Mouse (Mus musculus) liver, embryonic 14.5 days (tissue): ENCODE measurements at regions not wholly inside any gene's neighbourhood (a gene's known extent, or its start where the extent isn't known, plus 50 kb on each side); places are given as distances from the start of the nearest gene placed in this dataset.

Source experiments
- ATAC-seq: fragments of 200-750 bp; cut with Nextera tagmentation; 2 replicates; pipeline ENCODE4 v1.8.0; 2017; ENCODE audit warnings: moderate number of reproducible peaks, mild to moderate bottlenecking, moderate library complexity; ENCODE audit not compliant: insufficient read depth
- DNase-seq, 3 experiments: peaks; one replicate each; pipeline ENCODE4 v3.0.0-alpha.2; 2012 to 2013; ENCODE audit warnings: low read depth in 3 of 3, low spot score in 3 of 3
- H3K27ac ChIP-seq: fragments of 300-500 bp; sonication (generic); 2 replicates; pipeline ENCODE4 v1.5.1; 2014; ENCODE audit warnings: moderate library complexity, mild to moderate bottlenecking, control low read depth, inconsistent platforms
- H3K27me3 ChIP-seq: fragments of 300-500 bp; sonication (generic); 2 replicates; pipeline ENCODE4 v1.6.1; 2014; ENCODE audit warnings: mild to moderate bottlenecking, low read length, moderate library complexity; ENCODE audit not compliant: control insufficient read depth, insufficient read depth
- H3K36me3 ChIP-seq: fragments of 300-500 bp; sonication (generic); replicated peaks from 2 replicates; pipeline ENCODE4 v1.6.1; 2014; ENCODE audit warnings: low read depth; ENCODE audit not compliant: control insufficient read depth, insufficient read depth
- H3K4me1 ChIP-seq, 2 experiments: fragments of 200-500 bp in 1 of 2; fragments of 300-500 bp in 1 of 2; sonication (generic) in 1 of 2; replicated peaks; 2 replicates each; pipeline ENCODE4 v1.6.1; 2012 to 2014; ENCODE audit warnings: antibody characterized with exemption in 1 of 2, inconsistent platforms in 1 of 2, low read length in 1 of 2; ENCODE audit not compliant: control insufficient read depth in 2 of 2, insufficient read depth in 2 of 2
- H3K4me2 ChIP-seq: fragments of 300-500 bp; sonication (generic); 2 replicates; pipeline ENCODE4 v1.6.1; 2014; ENCODE audit warnings: low read depth, mild to moderate bottlenecking, control low read depth, moderate library complexity
- H3K4me3 ChIP-seq, 2 experiments: fragments of 200-500 bp in 1 of 2; fragments of 300-500 bp in 1 of 2; sonication (generic) in 1 of 2; 2 replicates each; pipeline ENCODE4 v1.5.1; 2012 to 2014; ENCODE audit warnings: low read depth in 2 of 2, low read length in 2 of 2, mild to moderate bottlenecking in 2 of 2, control low read depth in 1 of 2, inconsistent platforms in 1 of 2, moderate library complexity in 1 of 2; ENCODE audit not compliant: insufficient read depth in 1 of 2
- H3K9ac ChIP-seq: fragments of 300-500 bp; sonication (generic); replicated peaks from 2 replicates; pipeline ENCODE4 v1.6.1; 2014; ENCODE audit warnings: mild to moderate bottlenecking, control low read depth, moderate library complexity
- H3K9me3 ChIP-seq: fragments of 300-500 bp; sonication (generic); 2 replicates; pipeline ENCODE4 v1.6.1; 2016; ENCODE audit warnings: low read length, mixed read lengths; ENCODE audit not compliant: control insufficient read depth
- CTCF ChIP-seq: IDR thresholded peaks from 2 replicates; pipeline ENCODE4 v1.5.1; 2016; ENCODE audit warnings: antibody characterized with exemption, low read depth, control low read depth
- EP300 ChIP-seq: IDR thresholded peaks from 2 replicates; pipeline ENCODE4 v1.6.1; 2016; ENCODE audit warnings: antibody characterized with exemption, low read depth
- WGBS: fragments of 180-500 bp; shearing (Covaris S2); extraction: QIAGEN DNeasy Blood & Tissue Kit; methylation state at CpG from one replicate; pipeline ENCODE4 v1.1.7; 2014; ENCODE audit not compliant: insufficient replicate concordance; 5-methylcytosine and 5-hydroxymethylcytosine counted together

DNA sequence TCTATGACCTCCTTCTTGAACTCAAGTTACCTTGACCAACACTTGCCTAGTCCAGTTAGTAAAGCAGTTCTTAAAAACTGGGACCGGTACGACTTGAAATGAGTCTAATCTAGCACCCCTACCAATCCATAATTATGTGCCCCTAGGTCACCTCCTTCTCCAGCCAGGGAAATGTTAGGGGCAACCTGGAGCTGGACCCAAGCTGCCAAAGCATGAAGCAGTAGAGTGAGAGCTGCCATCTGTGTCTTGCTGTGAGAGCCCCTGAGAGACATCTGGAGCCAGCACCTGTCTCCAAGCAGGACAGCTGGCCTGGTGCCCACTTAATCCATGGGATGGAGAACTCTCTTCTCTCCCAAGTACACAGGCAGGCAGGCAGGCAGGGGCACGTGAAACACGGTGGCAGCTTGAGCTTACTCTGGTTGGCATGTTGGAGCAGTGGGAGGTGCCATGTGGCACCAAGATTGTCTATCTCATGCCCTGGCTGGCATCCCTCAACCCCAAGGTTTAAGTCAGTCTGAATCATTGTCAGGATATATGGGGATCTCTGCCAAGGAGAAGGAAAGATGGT lies 1473.8 kb upstream of the Gm6569 start:
- ATAC-seq: no peak
- DNase-seq: no peak
- 68% methylated on average over 4 of the region's 4 CpGs for WGBS

DNA sequence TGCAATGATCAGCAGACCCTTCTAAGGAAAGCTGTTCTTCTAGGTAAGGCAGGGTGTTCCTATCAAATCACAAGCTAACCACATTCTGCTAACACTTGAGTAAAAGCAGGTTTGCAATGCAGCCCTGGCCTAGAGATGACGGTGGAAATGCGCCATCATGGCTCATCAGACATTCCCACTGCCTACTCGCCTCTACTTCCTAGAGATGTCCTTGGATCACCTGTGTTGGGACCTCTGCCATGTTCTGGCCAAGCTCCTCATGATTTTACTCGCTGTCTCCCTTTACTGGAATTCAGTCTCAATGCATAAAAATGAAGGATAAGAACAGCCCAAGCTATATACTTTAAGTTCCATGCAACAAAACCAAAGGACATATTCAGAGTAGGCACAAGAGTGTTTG lies 1461.3 kb upstream of the Gm6569 start:
- Histone ChIP-seq H3K9me3 (no peaks in the 10 kb centered on the region), H3K4me3 (no peak overlapping the region), H3K4me1 (no peaks in the 10 kb centered on the region), H3K4me2 (no peak overlapping the region), H3K27me3 (no peaks in the 10 kb centered on the region), H3K9ac (no peak overlapping the region), H3K36me3 (no peaks in the 10 kb centered on the region), H3K27ac (no peak overlapping the region)
- WGBS: 59% methylated on average over 4 of the region's 4 CpGs
- DNase-seq (no peak), ATAC-seq (no peak)
- TF ChIP-seq CTCF (no peak), EP300 (no peak)

More for the DNA sequence above, 1473.8 kb upstream of the Gm6569 start:
- Histone ChIP-seq H3K4me2 (no peak overlapping the region), H3K9me3 (no peaks in the 10 kb centered on the region), H3K9ac (no peak overlapping the region), H3K36me3 (no peaks in the 10 kb centered on the region), H3K27ac (no peak overlapping the region), H3K27me3 (no peaks in the 10 kb centered on the region), H3K4me1 (no peaks in the 10 kb centered on the region), H3K4me3 (no peak overlapping the region)
- TF ChIP-seq CTCF: no peak
- no peak for TF ChIP-seq EP300

DNA sequence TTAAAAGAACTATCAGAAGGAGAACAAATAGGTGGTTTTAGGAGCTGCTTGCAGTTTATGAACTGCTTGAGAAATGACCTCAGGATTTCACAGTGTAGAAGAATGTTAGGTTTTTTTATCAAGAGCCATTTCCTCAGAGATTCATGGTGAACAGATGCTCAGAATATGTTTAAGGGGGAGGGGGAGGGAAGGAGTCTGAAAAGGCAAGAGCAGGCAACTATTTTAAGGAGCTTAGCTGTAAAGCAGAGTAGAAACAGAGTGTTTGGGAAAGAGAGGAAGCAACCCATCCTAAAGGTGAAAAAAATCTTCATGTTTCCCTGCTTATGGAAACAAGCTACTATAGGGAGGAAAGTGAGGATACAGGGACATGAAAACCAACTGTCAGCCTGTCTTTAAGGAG lies 1457.2 kb upstream of the Gm6569 start:
- Histone ChIP-seq H3K4me3 (no peak overlapping the region), H3K27ac (no peak overlapping the region), H3K27me3 (no peaks in the 10 kb centered on the region), H3K4me2 (no peak overlapping the region), H3K36me3 (no peaks in the 10 kb centered on the region), H3K9me3 (no peaks in the 10 kb centered on the region), H3K4me1 (no peaks in the 10 kb centered on the region), H3K9ac (no peak overlapping the region)
- ATAC-seq (no peak), DNase-seq (no peak)
- TF ChIP-seq EP300 (no peak), CTCF (no peak)

DNA sequence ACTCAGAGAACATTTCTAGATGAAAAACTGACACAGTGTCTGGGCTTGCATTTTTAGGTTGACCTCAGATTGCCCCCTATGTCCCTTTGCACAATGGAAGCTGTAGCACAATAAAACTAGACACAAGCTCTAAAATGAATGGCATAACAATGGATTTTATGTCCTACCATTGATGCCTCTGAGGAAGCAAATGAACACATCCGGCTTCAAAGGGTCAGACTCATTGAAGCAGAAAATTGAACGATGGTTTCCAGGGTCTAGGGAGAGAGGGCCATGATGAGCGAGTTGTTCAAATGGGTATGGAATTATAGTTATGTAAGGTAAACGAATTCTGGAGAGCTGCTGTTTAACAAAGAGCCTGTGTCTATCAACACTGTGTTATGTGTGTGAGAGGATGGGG lies 1455.1 kb upstream of the Gm6569 start:
- 50% methylated on average over 4 of the region's 4 CpGs for WGBS
- ATAC-seq (no peak), DNase-seq (no peak)

DNA sequence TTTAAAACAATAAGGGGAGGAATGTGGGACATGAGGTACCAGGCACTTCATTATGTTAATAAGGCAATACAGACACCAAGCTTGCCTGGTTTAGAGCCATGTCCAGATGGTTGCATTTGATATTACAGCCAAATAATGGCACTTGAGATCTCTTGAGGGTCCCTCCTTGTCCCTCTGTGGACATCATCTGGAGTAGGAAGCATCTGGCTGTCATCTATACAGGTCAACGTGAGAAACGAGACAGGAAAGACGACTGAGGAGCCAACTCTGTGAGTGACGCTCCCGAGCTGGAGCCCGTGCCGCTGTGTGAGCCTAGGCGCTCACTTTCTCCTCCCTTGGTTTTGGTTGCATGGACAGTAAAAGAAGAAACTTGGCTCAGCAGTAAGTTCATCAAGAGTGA lies 1453.2 kb upstream of the Gm6569 start:
- WGBS: 68% methylated on average over 8 of the region's 8 CpGs
- no peak for DNase-seq
- no peak overlapping the region for H3K27ac ChIP-seq
- no peaks in the 10 kb centered on the region for H3K27me3 ChIP-seq
- no peaks in the 10 kb centered on the region for H3K4me1 ChIP-seq
- no peaks in the 10 kb centered on the region for H3K9me3 ChIP-seq
- no peak for ATAC-seq
- H3K36me3 ChIP-seq: no peaks in the 10 kb centered on the region
- TF ChIP-seq CTCF (no peak), EP300 (no peak)
- no peak overlapping the region for H3K4me3 ChIP-seq
- H3K9ac ChIP-seq: no peak overlapping the region
- no peak overlapping the region for H3K4me2 ChIP-seq

More for the DNA sequence above, 1455.1 kb upstream of the Gm6569 start:
- TF ChIP-seq CTCF (no peak), EP300 (no peak)
- Histone ChIP-seq H3K4me1 (no peaks in the 10 kb centered on the region), H3K9ac (no peak overlapping the region), H3K4me2 (no peak overlapping the region), H3K27ac (no peak overlapping the region), H3K27me3 (no peaks in the 10 kb centered on the region), H3K4me3 (no peak overlapping the region), H3K9me3 (no peaks in the 10 kb centered on the region), H3K36me3 (no peaks in the 10 kb centered on the region)
